Mouse (Mus musculus): ENCODE results near the gene Urm1.

DNA sequence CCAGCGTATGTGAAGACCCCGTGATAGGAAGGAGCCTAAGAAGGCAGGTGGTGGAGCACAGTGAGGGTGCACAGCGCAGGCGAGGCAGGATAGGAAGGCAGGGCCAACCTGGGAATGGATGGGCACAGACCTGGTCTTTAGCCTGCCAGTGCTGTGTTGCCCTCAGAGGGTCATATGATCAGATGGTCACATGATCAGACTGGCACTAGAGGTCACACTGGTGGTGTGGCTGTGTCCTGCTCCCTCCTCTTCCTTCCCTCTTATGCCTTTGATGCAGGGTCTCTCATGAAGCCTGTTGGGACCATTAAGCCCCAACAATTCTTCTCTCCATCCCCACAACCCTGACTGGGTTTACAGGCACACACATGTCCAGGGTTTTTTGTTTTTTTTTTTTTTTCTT is 53.9 kb downstream of the Urm1 start:
- TF ChIP-seq CTCF (IDR thresholded peaks at IDR 0.05; ENCODE audit: low read depth, low read length) (no peak), POLR2A (IDR thresholded peaks at IDR 0.05; ENCODE audit: extremely low read depth, insufficient read depth, low read length) (no peak)

Data from liver, adult 2 months (tissue).